Mouse (Mus musculus) ovary, postnatal 14 days (tissue): Measurements from ENCODE around the gene Svop.

Source experiments
- DNase-seq: peaks from one replicate; pipeline ENCODE4 v3.0.0; 2022; ENCODE audit warnings: low spot score

Svop gene

DNA sequence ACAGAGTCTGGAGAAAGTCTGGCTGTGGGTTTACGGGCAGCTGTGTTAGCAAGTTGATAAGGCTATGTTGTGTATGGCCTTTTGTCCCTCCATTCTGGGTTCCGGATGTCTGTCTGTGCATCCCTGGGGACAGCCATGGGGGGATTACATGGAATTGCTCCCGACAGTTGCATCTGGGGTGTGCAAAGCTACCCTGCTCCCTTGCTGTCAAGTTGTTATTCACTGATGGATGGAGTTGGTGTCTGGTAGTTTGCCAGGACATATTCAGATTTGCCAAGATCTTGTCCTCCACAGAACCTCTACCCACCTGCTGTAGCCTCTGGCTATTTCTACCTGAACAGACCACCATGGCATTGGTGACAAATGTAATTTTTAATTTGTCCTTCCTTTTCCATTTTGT lies 45.2 kb downstream of the Svop start:
- DNase-seq = no peak

DNA sequence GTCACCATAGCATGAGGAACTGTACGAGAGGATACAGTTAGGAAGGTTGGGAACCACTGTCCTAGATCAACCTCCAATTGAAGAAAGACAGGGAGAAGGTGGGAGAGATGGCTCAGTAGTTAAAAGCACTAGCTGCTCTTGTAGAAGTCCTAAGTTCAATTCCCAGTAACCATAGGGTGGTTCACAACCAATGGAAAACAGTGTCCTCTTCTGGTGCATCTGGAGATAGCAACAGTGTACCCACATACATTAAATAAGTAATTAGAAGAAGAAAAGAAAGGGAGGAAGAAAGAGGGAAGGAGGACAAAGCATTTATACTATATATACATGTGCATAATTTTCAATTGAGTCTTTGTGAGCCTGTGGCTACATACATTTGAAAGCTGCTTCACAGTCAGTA lies 46.2 kb downstream of the Svop start:
- DNase-seq = no peak

DNA sequence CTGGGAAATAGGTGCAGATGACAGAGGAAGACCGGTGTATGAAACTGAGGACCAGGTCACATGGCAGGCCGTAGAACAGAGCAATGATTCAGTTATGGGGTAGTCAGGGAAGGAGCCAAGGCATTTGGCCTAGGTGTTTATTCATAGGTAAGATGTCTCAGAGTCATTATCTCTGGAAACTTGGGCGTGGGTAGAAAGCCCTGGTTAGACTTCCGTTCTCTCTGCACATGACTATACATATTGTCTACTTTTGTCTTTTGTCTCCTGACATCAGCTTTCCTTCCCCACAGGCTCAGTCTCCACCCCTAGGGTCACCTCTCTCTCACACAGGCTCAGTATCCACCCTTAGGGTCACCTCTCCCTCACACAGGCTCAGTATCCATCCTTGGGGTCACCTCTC lies 47.6 kb downstream of the Svop start:
- DNase-seq = no peak

DNA sequence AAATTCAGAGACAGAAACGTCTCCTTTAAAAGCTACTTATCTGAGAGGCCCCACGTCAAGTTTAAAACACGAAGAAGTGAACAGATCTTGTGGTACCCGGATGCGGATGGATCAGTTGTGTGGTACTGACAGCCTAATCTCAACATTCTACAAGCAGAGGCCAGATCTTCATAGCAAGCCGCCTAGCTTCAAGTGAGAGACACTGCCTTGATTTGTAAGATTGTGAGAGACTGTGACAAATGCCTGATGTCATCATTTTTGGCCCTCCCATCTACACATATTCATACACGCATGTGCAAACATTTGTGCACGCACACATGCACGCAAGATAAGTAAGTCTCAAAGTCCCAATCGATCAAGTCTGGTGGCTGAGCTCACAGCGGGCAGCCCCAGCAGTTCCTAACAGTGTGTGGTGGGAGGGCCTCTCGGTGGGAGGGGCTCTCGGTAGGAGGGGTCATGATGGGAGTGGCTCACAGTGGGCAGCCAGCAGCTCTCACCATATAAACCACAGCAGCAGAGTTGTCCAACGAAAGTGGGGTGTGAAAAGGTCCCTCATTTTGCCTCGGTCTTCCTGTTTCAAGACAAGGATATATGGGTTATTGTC lies 49.9 kb downstream of the Svop start:
- no peak for DNase-seq

DNA sequence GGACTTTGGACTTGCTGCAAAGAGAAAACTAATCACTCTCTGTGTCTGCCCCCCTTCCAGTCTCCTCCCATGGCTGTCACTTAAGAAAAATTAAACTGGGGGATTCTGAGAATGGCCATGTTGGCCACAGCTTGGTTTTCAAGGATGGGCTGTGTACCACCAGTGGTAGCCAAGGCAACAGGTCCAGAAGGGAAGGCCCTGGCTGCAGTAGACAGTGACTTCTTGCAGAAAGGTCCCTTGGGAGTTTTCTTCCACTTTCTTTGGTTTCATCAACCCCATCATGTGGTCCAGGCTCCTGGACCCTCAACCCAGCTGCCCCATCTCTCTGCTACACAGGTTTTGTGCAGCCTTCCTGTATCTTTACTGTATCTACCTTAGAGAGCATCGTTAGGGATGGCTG lies 50.5 kb downstream of the Svop start:
- DNase-seq = no peak

DNA sequence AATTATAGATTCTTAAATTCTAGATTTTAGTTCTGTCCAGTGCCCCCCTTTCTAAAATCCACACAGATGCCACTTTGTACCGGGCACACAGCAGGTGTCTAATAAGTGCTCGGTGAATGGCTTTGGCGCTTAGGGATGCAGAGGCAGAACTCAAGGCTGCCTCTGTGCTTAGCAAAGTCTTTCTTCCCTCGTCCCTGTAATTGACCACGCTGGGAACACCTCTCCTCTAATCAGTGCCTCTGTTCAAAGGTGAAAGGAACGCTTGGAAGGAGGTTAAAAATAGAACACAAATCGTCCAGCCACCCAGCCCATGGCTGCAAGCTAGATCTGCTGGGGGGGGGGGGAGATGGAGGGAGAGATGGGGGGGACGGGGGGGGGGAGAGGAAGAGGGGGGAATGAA lies 50.9 kb downstream of the Svop start:
- no peak for DNase-seq

DNA sequence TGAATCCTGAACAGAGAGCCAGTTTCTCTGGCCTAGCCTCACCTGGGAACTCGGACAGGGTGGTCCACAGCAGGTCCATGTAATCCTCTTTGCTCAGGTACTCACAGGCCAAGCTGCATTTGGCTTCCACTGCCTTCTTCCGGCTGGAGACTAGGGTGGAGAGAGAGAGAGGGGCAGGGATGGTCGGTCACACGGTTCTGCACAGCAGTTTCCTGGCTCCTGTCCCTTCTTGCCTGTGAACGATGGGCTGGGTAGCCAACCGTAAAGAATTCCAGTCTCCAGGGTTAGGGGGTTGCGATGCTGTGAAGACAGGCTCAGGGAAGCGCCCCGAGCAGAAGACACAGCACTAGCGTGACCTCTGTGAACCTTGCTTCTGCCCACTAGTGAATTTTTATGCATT lies 56.3 kb downstream of the Svop start:
- DNase-seq = no peak

DNA sequence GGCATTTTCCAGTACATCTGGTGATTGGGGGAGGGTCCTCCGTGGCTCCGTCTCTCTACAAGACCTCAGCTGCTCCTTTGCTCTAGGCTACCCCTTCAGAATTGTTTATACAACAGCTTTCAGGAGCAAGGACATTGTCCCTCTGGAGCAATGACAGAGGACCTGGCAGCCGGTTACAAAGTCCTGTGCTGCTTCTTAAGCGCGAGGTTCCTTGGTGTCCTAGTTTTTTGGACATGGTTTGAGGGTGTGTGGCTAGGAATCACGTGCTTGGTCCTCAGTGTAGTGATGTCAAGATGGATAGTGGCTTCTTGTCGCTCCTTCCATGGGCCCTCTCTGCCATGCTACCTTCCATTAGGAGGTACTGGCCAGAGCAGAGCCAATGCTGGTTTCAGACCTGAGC lies 57.0 kb downstream of the Svop start:
- DNase-seq = no peak

DNA sequence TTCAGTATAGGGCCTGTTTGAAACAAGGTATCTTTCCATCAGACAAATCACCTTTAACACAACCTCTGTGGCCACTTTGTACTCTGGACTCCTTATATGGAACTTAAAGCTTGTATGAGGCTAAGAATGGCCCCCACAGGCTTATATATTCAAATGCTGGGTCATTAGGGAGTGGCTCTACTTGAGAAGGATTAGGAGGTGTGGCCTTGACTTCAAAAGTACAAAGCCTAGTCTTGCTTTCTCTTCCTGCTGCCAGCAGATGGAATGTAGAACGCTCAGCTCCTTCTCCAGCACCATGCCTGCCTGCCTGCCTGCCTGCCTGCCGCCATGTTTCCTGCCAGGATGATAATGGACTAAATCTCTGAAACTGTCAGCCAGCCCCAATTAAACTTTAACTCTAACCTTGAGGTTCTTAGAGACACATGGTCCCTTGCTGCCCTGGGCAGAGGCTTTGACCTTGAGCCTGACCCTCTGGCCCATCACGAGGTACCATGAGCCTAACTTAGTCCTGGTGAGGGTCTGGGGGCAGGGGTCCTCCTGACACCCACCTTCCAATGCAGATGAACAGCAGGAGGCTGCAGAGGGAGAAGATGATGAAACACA lies 59.1 kb downstream of the Svop start:
- no peak for DNase-seq

DNA sequence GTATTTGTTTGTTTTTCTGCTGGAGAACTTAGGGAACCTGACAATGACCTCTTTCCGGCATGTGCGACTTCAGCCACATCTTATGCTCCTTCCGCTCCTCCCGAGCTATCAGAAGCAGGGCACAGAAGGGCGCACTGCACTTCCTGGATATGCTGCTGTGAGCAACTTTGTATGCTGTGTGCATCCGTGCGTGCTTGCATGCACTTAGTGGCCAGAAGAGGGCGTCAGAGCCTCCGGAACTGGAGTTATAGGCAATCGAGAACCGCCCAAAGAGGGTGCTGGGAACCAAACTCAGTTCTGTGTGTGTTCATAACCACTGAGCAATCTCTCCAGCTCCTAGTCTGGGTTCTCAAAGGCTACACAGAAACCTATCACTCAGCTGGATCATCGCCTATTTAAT lies 60.7 kb downstream of the Svop start:
- DNase-seq = no peak

DNA sequence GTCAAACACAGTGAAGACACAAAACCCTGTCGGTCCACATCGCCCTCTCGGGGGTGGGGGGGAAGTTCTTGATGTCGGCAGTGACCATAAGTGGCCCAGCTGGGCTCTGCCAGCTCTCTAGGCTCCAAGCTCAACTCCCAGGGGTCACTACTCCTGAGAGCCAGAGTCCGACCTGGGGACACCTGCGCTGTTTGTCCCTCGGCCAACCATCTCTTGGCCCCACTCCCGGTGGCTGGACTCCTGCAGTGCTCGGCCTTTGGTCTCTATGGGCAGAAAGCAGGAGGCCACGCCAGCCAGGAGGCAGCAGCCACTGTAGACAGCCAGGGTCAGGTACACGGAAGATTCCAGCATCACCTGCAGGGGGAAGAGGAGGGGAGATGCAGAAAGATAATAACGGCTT lies 63.3 kb downstream of the Svop start:
- no peak for DNase-seq

DNA sequence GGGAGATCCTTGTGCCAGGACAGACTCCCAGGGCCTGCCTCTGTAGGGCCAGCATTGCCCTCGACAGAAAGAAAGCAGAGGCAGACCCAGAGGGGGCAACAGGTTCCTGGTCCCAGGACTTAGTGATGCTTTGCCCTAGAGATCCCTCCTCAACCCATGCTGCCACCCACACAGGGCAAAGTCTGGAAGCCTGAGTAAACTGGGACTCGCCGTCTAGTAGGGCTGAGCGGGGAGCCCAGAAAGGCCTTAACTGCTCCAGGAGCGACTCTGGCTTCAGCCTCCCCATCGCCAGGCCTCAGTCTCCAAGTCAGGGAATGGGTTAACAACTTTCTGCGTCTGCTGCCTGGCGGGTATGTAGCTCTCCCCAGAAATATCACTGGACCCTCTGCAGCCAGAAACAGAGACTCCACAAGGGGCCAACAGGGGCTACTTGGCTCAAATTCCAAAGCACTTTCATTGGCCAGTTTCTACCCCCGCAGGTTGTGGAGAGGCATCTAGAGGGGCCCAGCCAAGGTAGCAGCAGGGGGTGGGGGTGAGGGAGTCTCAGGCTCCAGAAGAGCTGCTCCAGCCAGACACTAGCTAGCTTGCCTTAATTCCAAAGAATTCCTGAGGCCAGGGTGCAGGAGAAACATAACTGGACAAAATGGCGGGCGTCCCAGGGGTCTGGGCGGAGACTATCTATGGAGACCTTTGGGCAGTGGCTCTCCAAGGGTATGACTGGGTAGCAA lies 64.0 kb downstream of the Svop start:
- no peak for DNase-seq

DNA sequence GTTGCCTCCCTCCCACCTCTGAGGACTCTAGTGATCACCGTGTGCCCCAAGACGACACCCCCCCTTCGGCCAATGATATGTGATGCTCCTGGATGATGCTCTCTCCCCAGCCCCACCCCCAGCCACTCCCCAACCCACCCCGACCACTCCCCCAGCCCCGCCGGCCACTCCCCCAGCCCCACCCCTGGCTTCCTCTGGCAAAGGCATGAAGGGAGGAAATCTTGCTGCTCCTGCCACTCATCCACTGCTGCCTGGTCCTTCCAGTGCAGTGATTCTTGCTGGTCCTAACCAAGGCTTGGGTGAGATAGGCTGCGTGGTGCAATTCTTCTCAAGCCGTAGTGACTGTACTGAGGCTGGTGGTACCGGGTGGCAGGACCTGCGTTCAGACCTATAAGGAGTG lies 66.5 kb downstream of the Svop start:
- DNase-seq = no peak

DNA sequence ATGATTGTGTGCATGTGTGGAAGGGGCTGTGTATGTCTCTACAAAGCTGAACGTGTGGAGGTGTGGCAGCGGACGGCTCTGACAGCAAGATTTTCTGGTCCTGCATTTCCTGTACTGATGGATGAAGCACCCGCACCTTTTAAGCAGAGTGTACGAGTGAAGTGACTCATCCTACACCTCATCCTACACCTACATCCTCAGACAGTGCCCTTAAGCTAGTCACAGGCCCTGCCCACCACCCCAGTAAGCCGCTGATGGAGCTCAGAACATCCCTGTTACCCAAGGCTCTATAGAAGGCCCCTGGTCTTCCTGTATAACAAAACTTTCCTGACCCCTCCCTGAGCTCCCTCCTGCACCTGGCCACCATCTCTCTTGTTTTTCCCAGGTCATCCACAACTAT lies 67.0 kb downstream of the Svop start:
- no peak for DNase-seq

DNA sequence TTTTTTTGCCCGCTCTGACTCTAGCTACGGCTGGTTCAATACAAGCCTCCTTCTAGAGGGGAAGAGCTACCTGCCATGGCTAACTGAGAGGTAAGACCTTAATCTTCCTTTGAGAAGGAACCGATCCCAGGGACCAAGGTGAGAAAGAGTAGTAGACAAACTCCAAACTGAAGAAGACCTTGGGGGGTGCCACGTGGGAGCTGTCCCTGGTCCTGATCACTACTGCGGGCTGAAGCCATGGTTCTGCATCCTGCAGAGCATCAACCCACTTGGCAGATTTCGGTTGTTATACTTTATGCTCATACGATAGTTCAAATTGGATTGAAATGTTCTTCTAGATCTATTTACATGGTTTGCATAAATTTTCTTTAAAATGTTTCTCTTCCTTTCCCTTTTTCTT lies 76.2 kb downstream of the Svop start:
- no peak for DNase-seq

DNA sequence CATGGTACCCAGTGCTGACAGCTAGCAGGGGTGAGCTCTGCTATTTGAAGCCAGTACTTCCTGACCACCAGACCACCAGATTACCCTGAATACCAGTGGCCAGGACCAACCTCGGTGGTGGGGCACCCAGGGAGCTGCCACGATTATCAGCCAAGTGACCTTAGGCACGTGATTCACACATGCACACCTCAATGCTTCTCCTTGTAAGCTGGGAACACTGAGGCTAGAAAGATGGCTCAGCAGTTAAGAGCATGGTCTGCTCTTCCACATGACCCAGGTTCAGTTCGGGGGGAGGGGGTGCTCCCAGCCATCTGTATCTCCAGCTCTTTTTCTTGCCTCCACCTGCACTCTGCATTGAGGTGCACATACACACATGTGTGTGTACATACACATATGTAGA lies 82.3 kb downstream of the Svop start:
- DNase-seq = no peak

DNA sequence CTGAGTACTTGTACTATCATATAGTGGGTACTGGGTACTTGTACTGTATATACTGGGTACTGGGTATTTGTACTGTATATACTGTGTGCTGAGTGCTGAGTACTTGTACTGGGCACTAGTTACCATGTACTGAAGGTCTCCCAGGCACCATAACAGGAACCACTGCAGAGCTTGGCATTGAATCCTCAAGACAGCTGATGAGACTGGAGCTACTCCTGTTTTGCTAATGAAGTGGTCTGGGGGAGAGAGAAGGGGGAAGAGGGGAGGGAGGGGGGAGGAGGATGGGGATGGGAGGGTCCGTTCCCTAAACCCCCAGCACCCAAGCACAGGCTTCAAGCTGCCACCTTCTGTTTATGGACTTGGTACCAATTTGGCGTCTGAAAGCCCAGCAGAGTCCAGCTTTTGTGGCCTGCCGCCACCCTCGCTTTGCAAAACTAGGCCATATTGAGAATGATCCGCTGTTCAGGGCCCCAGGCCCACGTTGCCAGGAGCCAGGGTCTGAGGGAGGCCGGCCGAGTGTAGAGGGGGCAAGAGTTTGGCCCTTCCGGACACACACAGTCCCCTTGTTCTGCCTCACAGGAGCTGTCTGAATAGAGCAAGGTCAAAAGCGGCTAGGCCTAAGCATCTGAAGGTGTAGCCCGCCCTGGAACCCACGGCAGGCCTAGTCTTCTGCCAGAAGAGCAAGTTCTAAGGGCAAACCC lies 83.5 kb downstream of the Svop start:
- no peak for DNase-seq

DNA sequence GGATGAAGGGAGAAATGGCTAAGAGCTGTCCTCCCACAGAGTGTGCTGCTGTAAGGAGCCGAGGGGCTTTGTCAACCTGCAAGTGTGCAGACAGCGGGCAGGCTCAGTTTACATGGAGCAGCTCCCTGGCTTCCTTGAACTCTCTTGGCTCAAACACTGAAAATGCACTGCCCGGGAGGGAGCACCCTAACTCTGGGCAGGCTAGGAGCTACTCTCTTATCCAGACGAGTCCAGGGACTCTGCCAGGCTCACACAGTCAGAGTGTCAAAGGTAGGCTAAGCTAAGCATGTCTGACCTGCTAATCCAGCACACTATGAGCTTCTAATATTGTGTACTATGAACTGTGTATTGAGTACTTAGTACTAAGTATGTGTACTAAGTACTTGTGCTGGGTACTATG lies 84.4 kb downstream of the Svop start:
- no peak for DNase-seq

DNA sequence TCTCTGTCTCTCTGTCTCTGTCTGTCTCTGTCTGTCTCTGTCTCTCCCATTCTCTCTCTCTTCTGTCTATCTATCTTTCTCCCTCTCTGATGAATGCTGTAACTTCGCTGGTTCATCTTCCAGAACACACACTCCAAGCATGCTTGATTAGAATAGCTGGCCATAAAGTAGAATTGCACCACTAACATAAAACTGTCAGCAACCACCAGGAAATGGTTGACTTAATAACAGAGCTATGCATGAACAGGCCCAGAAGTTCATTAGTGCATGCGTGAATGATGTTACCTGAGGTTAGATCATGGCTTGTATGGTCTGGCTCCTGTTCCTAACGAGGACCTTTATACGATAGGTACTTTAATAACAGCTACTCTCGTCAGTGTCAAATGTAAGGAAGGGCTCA lies 86.3 kb downstream of the Svop start:
- no peak for DNase-seq

DNA sequence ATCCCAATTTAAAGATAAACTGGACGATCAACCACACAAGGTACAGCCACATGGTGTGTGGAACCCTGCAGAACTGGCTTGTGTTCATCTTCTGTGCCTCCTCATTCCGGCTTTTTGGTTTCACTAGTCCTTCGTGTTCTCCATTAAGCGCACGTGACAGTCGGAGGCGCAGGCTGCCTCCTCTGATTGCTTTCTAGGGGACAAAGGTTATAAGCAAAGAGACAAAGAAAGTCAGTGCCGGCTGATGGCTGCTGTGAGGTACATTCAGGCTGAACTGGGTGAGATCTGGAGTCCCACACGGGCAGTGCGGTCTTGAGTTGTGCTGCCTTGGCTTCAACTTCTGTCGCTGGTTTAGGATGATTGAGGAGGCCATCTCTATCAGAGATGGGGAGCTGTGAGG lies 86.8 kb downstream of the Svop start:
- no peak for DNase-seq

DNA sequence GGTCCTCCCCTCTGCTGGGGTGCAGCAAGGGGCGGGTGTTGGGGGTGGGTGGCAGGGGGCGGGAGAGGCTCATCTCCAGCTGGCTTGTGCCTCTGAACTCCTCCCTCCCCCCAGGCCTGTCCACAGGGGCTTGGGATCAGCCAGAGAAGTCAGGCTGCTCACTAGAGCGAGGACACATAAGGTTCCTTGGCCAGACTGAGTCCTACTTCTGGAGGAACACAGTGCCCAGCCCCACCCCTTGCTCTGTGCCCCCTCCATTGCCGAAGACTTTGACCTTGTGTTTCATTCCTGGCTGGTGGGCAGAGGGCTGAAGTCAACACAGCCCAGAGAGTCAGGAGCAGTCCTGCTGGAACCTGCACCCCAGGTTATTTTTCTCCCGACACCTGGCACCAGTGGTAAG lies 87.8 kb downstream of the Svop start, which contains the start of gene Dao:
Dao (plus strand) TSS at position 162 of the 400 bp plus-strand sequence.
- DNase-seq = no peak

DNA sequence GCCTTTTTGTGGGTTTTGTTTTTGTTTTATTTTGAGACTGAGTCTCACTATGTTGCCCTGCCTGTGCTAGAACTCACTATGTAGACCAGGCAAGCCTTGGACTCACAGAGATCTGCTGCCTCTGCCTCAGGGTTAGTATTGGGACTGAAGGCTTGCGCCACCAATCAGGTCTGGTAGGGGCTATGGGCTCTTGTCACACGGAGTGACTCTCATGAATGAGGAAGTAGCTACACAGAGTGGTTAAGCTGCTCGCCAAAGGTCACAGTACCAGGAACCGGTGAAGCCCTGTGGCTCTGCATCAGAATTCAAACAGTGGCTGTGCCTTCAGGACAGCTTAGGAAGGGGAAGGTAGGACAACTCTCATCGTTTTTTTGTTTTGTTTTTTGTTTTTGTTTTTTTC lies 92.0 kb downstream of the Svop start:
- DNase-seq = no peak

DNA sequence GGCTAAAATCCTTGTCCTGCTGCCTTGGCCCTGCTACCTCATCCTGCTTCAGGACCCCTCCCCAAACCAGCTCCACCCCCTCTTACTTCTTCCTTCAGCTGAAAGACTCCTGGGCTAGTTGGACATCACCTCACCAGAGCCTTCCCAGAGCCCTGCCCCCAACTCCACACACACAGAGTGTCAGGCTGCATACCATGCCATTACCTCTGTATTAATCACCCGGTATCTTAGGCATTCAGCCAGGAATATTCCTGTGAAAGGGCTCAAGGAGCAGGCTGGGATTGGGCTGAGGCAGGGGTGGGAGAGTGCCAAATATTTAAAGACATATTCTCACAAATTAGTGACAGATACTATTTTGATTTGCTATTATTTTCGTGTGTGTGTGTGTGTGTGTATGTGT lies 94.9 kb downstream of the Svop start:
- no peak for DNase-seq
